Mouse (Mus musculus) cerebellum, postnatal 25 days (tissue): Measurements from ENCODE around the gene Mamdc2.
"Not testable (repeated sequence)": the region's sequence is repeated elsewhere in the genome, so short reads cannot be mapped to it uniquely, and the experiment has no call there.

ENCODE experiments used
- DNase-seq, 2 experiments: peaks; one replicate each; pipeline ENCODE4 v3.0.0; 2021; ENCODE audit warnings: mixed read lengths in 2 of 2

Gene Mamdc2

DNA sequence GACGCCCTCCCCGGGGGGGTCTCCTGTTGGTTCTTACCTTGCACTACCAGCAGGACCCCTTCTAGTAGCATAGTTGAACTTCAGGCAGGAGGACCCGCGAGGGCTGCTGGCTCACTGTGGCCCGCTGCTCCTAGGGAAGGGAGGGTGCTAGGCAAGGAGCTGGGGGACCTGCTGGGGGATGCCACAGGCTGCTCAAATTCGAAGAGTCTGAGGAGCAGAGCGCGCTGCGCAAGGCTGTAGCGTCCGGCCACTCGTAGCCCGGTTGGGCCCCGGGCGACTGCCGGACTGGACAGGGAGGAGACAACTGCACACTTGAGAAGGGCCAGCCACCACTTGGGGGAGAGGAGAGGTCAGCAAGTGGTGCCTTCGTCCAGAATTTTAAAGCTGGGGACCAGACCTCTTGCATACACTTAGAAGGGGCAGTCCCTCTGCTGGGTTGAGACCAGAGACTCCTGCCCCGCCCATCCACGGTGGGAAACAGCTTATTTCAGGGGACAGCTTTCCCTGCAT lies at the start of gene Mamdc2:
Gene Mamdc2 (minus strand): TSS at position 455 of the 510 bp plus-strand sequence.
- DNase-seq, result peak; percentile 35 to 54

DNA sequence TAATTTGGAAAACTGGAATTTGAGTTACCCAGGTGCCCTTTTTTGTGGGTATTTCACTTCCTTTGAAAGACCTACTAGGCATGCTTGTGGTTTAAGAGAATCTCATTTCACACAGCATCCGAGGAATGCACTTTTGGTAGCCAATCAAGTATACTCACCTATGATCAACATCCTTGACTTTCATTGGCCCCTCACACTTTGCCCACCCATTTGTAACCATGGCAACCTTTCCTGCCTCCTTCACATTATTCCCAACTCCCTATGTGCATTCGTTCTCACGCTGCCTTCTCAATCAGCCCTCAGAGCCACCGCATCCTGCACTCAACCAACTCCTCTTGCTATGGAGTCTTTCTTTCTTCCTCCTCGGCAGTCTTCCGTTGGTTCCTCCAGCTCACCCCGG lies 49.8 kb upstream of the Mamdc2 start:
- no peak for DNase-seq

DNA sequence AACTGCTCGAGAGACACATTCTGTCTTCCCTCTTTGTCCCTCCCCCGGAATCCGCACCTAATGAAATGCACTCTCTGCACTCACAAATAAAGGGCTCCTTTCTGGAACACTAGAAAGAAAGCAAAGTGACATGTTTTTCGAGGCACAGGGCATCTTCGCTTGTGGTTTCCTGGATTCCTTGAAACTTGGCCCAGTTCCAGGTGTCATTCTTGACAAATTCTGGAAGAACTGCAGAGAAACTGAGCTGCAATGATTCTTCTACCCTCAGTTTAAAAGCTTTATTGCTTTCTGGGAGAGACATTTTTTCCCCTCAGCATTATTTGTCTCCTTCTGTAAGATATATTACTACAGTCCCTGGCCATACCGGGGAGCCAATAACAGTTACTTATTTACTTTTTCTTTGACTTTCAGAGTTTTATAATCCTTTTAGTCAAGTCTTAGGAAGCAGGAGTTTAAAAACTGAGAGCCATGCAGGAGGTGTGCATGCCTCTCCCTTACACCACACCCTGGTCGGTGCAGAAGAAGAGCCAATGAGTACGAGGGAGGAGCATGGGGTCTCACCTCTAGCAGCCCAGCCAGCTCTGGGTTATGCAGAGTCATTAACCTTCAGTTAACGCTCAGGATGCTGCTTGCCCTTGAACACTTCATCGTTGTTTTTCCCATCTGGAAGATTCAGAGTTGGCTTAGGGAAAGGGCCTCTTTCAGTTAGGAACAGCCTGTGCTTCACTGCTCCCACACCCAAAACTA lies 49.1 kb upstream of the Mamdc2 start:
- no peak for DNase-seq

DNA sequence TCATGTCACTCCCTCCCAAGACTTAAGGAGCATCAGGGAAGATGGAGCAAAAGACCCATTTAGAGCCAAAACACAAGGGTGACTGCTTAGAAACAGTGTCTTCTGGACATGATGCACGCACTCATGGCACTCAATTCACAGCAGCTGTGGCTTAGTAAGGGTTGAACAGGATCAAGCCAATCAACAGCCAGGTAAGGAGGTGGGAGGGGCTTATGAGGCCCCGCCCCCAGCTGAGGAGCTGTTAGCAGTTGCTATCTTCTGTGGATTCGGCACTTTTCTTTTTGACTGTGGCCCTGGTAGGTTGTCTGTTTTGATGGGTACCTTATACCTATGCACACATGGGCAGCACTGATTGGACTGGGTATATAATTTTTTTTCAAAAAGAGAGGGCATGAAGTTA lies 48.3 kb upstream of the Mamdc2 start:
- DNase-seq, result no peak

DNA sequence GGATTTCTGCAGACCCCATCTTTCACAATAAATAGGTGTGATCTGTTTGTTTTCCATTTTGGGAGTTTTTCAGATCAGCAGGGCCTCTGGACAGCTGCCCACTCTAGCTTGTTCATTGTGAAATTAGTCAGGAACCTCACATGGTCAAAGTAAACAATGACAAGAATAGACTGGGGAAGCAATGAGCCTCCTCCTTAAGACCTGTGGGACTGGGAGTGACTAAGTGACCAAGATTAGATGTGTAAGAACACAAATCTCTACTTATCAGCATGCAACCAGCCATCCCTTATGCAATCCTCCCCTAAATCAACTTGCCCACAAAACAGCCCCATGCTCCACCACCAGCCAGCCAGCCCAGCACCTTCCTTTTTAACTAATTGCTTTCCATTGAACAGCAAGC lies 44.4 kb upstream of the Mamdc2 start:
- no peak for DNase-seq

DNA sequence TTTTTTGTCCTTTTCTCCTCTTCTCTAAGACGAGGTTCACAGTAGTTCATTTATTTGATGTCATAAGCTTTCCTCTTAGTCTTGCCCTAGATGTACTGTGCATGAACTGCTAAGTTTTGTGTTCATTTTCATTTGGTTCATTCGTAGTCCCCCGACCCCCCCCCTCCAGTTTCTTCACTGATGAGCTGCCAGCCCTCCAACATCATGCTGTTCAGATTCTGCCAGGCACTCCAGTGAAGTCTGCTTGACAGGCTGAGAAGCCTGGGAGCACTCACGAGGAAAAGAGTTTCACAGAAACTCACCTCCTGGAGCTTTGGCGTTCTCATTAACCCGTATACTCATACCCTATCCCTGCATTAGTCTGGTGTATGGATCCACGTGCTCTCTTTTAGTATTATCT lies 42.5 kb upstream of the Mamdc2 start:
- not testable (repeated sequence) for DNase-seq

DNA sequence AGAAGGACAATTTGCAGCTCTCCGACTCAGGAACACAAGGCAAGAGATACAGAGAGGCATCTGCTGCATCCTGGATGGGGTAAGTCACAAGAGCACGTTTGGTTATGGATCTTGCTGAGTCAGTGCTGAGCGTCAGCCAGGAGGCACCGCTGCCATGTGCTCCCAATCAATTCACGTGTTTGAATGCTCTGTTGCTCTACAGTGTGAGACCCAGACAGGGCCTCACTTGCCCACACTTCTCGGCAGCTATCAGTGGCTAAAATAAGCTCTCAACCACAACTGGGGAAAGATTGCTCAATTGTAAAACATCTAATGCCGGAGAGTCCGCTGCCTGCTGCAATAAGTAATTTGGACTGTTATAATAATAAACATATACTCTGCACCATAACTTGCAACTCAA lies 41.5 kb upstream of the Mamdc2 start:
- peak; percentile 15 to 19 for DNase-seq

DNA sequence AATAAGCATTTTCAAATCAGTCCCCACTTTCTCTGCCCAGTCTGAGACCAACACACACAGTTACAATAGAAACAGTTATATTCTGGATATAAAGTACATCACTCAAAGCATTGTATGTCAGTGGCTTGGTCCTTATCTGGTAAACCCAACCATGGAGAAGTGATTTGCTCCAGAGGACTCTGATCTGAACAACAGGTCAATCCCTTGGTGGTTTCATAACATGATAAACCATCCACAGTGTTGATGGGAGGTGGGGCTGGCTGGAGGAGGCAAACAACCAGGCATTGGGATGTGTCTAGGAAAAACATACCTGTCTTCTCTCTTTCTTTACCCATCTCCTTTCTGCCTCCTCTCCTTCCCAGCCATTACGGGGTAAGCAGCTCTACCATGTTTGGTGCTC lies 39.2 kb upstream of the Mamdc2 start:
- DNase-seq, result no peak

DNA sequence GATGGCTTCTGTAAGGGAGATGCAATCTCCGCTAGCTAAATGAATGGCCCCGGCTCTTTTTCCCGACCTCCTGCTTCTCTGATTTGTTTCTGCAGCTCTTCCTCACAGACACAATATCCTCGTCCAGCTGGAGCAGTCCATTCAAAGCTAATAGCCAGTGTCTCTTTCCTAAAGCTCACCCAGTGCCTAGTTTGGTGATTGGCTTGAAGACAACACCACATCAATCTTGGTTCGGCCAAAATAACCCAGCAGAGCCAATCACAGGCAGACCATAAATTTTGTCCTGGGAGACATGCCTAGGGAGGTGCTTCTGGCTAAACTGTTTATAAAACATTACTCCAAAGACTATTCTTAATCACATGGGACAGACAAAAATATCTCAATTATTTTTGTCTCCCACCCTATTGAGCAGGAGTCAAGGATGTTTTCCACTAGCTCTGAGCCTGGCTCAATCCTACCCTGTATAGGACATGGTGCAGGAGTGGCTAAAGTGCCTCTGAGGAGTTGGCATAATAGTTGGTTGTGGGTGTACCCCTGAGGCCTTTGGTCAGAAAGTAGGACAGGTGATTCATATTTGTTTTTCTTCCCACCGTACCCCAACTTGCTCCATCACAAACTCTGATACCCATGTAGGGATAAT lies 38.5 kb upstream of the Mamdc2 start:
- DNase-seq, result no peak

DNA sequence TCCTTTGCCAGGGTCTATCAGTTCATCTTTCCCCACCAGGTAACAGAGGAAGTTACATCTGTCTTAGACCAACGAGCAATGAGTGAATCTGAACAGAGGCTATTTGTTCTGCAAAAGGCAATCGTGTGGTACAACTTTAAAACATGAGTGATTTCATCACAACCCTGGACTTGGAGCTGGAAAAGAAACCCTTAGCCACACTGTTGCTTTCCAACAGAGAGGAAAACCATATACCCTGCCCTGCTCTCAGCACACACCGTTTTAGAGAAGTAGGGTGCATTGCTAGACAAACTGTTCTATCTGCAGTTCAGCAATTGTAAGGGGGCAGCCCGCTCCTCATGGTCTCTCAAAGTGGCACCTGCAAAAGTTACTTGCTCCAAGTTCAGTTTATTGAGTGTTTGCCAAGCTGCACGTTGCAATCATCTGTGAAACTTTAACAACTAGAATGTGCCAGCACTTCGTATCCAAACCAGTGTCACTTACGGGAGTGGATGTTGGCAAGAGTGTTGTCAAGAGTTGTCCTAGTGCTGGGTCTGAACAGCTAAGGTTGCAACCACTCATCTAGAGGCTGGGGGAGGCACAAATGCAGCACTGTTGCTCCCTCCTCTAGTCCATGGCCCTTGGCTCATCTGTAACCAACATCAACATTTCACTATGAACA lies 37.8 kb upstream of the Mamdc2 start:
- no peak for DNase-seq

DNA sequence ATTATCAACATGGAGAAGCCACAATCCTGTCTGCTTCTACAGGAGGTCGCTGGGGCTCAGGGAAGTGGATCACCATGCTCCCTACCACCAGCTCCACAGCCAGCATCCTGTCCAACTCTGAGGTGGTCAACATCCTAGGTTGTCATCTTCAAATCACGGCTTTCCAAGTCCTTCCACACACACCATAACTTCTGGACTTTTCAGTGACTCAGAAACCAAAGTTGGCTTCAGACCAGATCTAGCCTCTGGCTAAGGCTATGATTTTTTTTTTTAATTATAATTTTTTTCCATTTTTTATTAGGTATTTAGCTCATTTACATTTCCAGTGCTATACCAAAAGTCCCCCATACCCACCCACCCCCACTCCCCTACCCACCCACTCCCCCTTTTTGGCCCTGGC lies 34.3 kb upstream of the Mamdc2 start:
- not testable (repeated sequence) for DNase-seq

DNA sequence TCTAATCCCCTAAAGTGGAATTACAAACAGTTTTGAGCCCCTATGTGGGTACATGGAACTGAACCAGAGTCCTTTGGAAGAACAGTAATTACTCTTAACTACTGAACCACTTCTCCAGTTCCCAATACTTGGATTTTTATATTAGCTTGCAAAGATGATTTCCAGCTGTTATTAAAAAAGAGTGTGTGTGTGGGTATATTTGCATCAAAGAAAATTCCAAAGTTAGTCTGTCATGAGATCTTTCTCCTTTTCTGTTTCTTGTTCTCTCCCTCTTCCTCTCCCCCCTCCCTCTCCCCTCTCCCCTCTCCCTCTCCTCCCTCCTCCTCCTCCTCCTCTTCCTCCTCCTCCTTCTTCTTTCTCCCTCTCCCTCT lies 31.3 kb upstream of the Mamdc2 start:
- DNase-seq, result no peak

DNA sequence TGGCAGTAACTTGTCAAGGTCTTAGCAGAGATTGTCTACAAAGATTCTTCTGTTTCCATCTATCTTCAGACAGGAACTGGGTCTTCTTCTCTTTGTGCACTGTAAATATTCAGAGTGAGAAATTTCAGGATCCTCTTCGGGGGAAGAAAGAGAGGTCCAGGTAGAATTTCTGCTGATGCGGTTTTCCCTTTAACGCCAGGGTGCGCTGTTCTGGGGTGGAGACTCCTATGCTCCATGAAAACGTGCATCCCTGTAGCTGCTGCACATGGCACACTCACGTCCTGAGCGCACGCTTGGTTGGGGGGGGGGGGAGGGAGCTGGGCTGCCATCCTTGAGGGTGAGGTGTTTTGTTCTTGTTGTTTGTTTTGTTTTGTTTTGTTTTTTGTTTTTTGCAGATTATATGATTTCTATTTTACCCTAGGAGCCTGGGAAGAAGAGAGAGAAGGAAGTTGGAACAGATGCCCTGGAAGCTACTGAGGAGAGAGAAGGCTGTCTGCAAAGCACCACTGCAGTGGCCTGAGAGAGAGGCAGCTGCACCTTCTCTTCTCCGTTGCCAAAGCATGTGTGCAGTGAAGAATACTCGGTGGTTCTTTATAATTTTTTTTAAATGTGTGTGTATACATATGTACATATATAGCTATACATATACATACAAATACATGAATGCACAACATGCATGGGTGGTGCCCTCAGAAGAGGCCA lies 30.8 kb upstream of the Mamdc2 start:
- DNase-seq, result peak; percentile 54 to 73

DNA sequence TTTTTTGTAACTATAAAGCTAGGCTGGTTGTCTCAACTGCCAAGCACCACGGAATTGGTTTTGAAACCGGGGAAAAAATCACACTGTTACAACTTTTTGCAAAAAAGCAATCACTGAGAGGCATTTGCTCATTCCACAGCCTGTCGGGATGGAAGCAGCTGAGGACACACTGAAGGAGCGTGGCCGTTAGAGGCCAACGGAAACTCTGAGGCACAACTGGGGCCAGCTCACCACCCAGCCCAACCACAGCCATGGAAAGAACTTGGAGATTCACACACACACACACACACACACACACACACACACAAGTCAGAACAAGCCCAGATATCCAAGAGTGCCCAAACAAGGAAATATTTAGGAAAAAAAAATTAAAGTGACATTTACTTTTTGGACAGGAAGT lies 29.6 kb upstream of the Mamdc2 start:
- no peak for DNase-seq

DNA sequence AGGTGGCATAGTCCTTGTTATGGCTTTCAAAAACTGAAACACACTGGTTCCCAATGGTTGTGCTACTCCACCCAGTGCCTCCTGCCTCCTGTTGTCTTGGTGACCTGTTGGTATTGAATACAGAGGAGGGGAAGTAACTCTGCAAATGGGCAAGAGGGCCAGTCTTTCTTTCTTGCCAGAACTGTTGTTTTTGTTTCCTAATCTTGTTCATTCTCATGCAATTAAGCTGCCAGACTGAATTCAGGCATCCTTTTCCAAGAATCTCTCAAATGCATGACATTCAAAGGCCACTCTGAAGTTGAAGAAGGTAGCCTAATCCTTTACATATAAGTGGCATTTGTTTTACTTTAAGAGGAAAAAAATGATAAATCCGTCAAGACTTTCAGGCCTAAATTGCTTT lies 19.6 kb upstream of the Mamdc2 start:
- no peak for DNase-seq

DNA sequence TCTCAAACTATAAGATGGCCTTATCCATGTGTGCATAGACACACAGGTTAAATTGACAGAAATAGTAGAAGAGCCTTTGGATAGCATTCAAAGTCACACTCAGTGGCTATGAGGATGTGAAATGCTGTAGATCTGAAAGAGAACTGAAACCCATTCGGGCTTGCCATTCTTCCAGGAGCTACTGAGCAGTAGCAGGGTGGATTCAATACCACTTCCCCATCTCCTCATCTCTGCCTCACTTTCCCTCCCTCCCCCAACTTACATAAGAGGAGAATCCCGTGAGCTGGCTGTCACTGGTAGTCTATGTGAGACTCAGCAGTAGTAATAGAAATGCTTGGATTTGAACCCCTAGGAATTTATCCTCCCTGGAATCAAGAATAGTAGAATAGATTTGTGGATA lies 18.8 kb upstream of the Mamdc2 start:
- DNase-seq, result no peak

DNA sequence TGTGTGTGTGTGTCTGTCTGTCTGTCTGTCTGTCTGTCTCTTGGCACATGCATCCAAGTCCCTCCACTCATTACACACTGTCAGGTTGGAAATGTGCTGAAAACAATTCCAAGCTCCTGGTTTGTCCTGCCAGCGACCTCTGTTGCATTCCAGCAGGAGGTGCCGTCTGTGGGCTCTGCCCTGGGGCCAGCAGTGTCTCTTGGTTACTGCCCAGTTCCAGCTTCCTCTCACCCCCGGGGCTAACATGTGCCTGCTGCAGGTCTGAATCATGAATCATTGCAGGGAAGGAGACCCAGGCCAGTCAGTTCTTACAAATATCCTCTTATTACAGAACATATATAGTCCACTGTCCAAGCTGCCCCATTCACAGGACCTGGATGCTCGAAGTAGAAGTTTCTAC lies 9.2 kb upstream of the Mamdc2 start:
- DNase-seq, result no peak

DNA sequence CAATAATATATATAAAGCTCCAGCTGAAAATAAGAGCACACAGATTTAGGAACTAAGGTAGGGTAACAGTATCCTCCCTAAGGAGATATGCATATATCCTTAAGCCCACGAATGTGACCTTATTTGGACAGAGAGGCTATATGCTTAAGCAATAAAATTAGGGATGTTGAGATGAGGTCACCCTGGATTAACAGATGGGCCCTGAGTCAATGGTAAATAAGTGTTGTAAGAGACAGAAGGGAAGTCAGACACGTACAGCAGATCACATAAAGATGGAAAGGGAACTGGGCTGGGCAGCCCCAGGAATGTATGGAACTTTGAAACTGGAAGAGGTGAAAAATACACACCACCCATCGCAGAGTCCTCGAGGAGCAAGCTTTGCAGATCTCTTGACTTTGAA lies 3.1 kb upstream of the Mamdc2 start:
- no peak for DNase-seq

DNA sequence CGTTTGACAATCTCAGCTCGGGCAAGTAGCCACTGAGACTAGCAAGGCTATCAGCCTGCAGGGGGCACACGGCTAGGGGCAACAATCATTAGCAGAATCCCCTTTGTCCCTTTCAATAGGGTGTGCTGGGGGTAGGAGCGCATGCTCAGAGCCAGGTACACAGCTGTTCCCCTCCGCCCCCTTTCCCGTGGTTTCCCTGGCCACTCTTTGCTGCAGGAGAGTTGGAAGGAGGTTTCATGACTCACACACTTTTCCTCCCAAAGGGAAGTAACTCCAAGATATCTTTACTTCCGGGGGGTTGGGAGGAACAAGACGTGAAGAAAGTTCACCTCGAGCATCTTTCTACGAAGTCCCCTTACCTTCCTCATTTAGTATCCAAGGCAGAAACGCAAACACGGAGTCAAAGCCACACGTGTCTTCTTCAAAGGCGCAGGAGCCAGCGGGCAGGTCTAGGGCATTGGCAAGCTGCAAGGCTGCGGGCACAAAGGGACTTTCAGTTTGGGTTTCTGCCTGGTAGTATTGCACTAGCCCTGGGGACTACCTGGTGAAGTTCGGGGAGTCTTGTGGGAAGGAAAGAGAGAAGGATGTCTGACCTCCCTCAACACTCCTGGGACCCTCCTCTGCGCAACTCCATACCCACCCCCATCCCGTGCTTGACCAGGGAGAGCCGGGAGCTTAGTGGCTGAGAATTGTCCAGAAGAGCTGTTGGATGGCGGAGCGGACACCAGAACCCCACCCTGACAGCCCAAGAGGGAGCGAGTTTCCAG lies 838 bp downstream of the Mamdc2 start:
- peak; percentile 52 to 59 for DNase-seq

DNA sequence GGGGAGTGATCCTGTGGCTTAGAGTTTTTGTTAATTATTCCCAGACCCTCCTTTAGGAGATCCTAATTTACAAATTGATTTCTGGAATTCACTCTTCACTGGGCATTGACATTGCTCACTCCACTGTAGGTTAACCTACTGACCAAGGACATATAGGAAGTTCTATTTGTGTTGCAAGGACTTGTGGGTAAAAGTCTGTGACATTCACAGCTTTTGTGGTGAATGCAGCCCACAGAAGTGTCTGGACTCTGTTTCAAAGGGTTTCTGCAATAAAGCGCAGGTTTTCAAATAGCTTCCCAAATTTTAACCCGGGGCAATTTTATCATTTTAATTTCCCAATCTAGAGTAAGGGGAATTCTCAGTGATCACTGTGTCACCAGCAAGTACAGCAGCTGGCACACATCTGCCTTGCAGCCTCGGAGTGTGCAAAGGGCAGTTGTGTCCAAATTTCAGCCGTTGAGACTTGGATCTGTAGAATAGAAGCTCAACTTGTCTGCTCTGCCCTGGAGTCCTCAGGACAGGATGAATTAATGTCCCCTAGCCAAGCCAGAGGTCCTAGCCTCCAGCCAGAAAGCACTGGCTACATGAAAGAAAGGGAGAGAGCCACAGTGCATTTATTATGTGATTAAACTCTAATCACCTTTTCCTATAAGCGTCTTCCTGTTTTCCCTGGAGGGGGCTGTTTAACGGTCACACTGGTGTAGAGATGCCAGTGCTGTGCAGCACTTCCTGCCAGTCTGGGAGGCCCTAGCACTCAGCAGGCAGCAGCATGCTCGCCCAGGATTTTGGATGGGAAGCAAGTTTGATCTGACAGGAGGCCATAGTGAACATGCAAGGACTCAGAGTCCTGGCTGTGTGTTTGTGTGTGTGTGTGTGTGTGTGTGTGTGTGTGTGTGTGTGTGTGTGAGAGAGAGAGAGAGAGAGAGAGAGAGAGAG lies 3.1 kb downstream of the Mamdc2 start:
- peak; percentile 41 to 44 for DNase-seq

DNA sequence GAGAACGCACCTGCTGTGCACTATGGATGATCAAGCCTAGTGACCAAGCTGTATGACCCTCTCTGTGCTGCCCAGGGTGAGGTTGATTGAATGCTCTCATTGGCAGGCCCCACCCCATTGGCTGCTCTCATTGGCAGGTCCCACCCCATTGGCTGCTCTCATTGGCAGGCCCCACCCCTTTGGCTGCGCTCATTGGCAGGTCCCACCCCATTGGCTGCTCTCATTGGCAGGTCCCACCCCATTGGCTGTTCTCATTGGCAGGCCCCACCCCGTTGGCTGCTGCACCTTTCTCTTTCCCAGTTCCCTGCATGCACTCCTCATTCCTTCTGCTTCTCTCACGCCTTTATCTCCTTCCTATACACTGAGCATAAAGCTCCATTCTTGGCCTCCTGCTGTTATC lies 12.5 kb downstream of the Mamdc2 start:
- DNase-seq, result no peak
